Mouse (Mus musculus) cerebellum, postnatal 25 days (tissue): ENCODE data around the gene Nlk.
A peak's percentile ranks its signal among the peaks of the same experiment; 100 is the strongest.
"Not testable (repeated sequence)": the region's sequence is repeated elsewhere in the genome, so short reads cannot be mapped to it uniquely, and the experiment has no call there.

Experiments used
- DNase-seq, 2 experiments: peaks; one replicate each; pipeline ENCODE4 v3.0.0; 2021; ENCODE audit warnings: mixed read lengths in 2 of 2

Nlk gene

DNA sequence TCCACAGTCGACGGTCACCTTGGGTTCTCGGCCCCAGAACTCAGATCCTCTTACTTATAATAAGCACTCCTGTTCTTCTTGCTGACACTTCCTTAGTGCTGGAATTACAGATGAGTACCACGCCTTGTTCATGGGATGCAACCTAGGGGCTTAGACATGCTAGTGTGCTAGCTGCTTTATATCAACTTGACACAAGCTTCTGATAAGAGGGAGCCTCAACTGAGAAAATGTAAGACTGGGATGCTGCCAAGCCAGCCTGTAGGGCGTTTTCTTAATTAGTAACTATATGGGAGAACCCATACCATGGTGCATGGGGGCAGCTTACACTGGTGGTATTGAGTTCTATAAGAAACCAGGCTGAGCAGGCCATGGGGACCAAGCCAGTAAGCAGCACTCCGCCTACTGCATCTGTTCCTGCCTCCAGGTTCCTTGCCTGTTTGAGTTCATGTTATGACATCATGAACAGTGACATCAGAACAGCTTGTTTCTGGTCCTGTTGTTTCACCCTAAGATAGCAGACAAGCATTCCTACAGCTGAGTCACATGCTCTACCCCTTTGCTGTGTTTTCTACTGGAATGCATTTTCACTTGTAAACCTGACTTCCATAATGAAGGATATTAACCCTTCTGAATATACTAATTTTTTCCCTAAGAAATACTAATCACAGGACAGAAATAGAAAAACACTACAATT lies 102.8 kb downstream of the Nlk start:
- no peak for DNase-seq

DNA sequence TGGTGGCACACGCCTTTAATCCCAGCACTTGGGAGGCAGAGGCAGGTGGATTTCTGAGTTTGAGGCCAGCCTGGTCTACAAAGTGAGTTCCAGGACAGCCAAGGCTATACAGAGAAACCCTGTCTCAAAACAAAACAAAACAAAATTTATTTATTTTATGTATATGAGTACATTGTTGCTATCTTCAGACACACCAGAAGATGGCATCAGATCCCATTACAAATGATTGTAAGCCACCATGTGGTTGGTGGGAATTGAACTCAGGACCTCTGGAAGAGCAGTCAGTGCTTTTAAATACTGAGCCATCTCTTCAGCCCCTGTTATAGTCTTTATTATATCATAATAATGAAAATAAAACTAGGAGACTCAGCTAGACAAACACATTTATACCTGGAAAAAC lies 109.5 kb downstream of the Nlk start:
- not testable (repeated sequence) for DNase-seq

DNA sequence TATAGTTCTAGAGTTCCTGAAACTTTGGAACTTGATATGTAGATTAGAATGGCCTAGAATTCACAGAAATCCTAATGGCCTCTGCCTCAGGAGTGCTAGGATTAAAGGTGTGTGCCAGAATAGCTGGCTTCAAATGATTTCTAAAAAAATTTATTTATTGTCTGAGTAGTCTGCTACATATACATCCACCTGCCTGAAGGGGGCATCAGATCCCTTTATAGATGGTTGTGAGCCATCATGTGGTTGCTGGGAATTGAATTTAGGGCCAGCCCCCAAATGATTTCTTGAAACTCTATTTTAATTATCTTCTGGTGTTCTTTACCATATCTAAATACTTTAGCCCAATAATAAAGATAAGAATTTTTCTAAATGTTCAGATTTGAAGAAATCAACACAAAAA lies 111.1 kb downstream of the Nlk start:
- no peak for DNase-seq

DNA sequence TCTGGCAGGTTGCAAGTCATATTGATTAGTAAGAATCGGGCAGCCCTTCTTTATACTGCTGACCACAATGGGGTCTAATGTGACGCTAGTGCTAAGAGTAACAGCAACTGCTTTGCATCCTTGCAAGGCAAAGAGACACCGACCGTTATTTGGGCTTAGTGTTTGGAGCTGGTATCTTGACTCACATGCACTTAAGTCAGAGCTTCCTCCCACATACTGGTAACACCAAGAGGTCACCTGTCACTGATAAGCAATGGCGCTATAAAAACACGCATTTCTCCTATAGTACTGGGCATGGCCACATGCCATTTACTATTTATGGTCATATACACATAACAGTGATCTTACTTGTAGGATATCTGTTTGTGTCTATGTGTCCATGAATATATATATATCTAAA lies 114.3 kb downstream of the Nlk start:
- no peak for DNase-seq

DNA sequence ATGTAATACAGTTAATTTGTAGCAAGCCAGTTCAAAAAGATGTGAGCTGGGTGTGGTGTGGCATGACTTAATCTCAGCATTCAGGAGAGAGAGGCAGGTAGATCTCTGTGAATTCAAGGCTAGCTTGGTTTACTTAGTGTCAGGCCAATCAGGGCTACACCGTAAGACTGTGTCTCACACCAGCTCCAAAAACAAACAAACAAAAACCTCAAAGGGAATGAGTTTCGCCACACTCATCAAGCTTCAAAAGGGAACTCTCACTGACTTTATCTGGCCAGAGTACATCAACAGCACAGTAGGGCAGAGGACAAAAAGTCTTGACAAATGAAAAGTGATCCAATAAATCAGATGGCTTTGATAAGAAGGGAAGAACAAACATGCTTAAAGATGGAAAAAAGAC lies 122.2 kb downstream of the Nlk start:
- DNase-seq = no peak

DNA sequence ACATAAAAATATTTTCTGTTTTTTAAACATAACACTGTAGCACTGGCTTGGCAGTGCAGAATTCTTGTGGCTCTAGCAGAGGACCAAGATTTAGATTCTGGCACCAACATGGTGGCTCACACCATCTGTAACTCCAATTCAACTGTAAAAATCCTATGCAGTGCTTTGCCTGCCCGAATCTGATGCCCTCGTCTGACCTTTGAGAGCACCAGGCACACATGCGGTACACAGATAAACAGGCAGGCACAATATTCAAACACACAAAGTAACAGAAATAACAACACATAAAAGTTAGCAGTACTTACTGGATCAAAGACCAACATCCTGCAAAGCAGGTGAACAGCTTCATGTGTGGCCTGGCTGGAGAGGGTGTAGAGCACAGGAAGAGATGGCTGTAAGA lies 122.6 kb downstream of the Nlk start:
- no peak for DNase-seq

DNA sequence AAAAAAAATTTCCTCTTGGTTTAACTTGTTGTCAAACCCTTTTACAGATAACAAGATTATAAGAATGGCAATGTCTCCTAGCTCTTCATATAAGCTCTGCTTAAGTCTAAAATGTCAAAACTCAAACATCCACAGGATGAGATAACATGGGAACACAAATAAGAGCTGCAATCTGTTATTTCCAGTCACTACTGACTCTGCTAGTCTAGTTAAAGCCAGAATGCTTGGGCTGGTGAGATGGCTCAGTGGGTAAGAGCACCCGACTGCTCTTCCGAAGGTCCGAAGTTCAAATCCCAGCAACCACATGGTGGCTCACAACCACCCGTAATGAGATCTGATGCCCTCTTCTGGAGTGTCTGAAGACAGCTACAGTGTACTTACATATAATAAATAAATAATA lies 123.1 kb downstream of the Nlk start:
- not testable (repeated sequence) for DNase-seq

DNA sequence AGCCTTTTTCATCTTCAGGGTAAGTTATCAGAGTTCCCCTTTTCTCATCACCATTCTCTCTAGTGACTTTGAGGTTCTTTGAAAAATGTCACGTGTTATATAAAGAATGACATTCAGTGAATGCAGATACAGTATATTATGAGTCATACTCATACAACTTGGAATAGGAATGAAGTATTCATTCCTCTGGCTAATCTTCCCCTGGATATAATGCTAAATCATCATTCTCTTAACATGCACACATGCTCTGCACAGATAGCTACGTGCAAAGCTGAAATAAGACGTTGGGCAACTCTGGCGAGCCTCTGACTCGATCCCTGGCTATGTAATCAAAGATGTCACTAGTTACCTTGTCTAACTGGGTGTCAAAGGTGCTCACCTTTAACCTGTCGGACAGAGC lies 125.3 kb downstream of the Nlk start:
- DNase-seq = no peak

DNA sequence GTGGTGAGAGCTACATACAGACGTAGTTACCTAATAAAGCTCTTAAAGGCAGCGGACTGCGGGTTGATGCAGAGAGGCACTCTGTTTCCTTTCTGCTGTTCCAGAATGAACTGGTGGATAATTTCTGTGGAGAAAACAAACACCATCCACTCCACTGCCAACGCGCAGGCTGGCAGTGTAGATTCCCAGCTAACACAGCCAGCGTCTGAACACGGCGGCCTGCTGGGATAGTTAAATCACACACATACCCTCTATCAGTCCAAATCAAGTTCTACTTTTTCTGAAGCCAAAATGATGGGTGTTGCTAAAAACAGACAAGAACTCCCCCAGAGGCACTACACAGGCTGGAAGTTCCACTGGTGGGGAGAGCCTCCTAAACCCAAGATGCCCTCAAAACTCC lies 125.7 kb downstream of the Nlk start:
- DNase-seq = no peak

DNA sequence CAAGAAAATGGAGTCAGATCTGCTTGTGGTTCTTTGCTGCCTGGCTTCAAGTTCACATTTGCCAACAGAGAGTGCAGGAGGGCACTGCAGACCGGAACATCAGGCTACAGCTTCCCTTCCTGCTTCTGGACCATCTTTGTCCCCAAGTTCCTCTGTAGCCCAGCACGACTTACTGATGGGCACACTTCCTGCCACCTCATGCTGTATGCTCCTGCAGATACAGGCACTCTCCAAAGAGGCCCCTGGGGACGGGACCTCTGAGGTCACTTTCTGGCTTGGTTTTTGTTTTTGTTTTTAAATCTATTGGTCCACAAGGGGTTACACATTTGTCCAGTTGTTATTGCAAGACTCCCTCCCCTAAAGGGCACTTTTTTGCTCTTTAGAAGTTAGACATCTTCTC lies 127.4 kb downstream of the Nlk start:
- no peak for DNase-seq

DNA sequence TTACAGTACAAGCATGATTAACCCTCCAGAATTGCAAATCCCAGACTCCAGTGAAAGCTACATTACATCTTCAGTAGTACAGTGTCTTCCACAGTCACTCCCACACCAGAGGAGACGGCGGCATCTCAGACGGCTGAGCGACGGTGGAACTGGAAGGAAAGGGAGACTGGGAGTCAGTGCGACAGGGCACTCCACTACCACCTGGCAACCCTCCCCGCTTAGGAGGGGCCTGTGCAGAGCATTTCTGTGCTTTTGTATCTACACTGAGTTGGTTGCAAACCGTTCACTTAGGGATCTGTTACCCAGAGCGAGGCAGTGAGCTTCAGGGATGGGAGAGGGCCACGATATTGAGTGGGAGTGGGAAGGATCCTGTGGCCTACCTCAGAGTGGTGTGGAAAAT lies 128.3 kb downstream of the Nlk start:
- no peak for DNase-seq

DNA sequence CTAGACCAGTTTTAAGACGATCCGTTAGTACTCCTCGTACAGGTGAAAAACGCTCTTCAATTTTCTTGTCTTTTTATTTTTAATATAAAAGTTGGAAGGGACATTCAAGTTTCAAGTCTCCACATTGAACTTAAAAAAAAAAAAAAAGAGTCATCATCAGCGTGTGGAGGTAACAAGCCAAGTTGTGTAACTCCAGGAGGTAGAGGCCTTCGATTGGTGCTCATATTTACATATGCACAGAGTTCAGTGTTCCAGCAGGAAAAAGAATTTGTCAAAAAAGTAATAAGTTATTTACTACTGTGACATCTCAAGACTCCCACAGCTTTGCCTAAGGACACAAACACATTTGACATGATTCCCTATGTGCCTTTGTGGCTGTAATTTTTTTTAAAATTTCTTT lies 129.6 kb downstream of the Nlk start:
- no peak for DNase-seq

DNA sequence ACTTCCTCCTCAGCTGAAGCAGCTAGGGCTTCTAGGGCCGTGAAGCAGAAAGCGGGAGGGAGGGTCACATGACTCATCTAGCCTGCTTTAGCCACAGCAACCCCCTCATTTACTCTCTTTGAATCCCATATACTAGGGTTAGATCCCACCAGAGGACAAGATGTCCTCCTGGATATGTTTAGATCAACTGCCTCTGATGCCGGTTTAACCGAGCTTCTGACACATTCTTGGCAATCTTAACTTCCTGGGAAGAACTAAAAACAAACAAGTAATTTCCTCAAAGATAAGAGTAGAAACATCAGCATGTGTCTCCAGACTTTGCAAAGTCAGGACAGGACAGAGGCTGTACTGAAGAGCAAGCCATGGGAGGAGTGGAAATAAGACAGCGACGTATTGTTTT lies 130.4 kb downstream of the Nlk start:
- no peak for DNase-seq

DNA sequence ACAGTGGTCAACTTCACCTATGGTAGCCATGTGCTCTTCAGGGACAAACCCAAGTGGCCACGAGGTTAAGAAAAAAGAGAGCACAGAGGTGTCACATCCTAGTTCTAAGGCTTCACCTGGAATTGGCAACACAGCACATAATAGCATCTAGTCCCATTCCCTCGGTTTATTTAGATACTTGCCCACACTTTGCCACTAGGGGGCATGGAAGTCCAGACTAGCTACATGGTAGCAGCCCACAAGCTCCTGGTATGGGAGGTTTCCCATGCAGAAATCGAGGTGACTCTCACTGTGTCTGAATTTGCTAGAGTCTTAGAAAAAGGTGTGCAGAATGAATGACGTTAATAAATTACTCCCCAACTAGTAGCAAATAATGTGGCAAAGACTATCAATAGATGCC lies 136.7 kb downstream of the Nlk start:
- peak; percentile 63 to 84 for DNase-seq

DNA sequence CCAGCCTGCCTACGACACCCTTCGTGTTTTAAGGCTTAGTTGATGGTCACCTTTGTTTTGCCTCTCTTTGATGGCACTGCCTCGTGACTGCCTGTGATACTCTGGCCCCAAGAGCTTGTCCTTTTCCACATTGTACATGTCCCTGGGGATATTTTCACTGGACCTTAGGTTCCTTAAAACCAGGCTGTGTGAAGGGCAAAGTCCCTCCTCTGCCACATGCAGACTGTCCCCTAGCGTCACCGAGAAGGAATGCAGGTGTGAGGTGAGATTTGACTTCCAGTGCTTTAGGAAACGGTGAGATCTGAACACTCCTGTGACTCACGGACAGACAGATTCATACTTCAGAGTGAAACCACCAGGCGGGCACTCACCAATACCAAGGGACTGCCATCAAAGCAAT lies 139.9 kb downstream of the Nlk start:
- DNase-seq = peak in 1 of 2 experiments; percentile 35

DNA sequence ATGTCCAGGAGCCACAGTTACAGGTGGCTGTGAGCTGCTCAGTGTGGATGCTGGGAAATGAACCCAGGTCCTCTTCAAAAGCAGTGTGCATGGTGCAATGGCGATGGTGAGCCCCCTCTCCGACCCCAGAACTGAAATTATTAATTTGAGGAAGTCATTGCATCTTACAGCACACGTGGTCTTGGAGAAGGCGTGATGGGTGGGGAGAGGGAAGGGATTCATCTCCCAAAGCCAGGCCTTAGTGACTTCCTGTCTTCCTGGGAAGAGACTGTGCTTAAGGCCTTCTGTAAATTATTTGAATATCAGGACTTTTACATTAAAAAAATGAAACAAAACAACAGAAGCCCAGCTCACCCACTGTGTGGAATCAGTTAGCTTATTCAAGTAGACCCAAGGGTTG lies 141.1 kb downstream of the Nlk start:
- no peak for DNase-seq

DNA sequence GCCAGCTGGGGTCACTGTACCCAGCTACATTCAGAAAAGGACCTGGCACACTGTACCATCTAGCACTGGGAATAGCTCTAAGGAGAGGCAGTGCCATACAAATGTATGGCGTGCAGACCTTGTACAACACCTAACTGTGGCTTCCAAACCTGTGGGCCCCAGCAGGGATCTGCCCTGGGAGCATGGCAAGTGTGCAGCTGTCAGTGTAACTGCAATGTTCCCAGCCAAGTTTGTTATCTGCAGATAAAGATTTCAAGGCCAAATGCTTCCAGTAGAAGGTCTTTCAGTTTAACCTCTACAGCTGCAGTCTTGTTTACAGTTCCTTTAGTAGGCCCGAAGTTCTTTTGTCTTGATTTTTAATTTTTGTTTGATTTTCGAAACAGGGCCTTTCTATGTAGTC lies 141.6 kb downstream of the Nlk start:
- no peak for DNase-seq

DNA sequence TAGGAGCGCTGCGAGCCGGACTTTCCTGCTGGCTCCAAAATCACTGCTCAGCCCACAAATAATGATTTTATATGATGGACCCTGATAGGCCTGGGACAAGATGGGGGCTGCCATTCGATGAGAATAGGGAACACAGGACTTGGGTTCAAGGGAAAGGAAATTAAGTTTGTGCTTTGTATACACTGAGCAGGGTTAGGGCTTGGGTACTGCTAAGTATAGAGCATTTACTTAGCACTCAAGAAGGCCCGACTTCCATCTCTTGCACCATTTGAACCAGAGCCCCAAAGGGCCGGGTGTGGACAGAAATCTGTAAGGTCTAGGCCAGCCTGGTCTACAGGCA lies 146.1 kb downstream of the Nlk start:
- no peak for DNase-seq

DNA sequence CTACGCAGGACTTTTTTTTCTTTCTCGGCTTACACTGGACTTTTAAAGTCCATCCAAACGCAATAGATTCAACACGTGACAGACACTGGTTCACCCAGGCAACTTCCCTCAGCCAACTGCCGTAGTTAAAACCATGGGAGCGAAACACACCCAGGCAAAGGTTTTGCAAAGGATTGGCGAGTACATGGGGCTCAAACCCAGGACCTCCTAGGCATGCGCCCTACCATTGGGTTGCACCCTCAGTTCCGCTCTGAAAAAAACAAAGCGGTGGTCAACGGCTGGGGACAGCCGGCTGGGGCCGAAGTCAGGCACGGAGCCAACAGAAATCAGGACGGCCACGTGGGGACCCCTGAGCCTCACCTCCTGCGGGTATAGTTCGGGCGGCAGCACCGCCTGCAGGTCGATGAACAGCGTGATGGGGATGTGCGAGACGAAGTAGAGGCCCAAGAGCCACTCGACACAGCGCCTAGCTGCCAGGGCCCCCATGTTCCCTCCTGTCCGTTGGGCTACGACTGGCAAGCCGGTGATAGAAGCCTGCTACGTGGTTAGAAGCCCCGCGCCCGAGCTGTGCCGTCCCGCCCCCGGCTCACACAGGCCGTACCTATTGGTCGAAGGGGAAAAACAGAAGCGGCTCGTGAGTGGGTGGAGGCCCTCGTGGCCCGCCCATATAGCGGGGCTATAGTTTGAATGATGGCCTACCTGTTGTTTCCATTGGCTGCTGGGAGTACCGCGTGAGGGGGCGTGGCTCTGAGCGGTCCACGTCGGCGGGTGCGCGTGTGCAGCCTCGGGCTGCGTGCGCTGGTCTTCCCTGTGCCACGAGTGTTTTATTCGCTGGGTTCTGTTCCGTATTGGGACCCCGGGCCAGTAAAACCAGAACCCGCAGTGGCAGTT lies 146.8 kb downstream of the Nlk start, which contains the start of gene Tmem97:
Tmem97 (minus strand) TSS at position 610 of the 891 bp plus-strand sequence.
- DNase-seq = peak; percentile 94 to 97

DNA sequence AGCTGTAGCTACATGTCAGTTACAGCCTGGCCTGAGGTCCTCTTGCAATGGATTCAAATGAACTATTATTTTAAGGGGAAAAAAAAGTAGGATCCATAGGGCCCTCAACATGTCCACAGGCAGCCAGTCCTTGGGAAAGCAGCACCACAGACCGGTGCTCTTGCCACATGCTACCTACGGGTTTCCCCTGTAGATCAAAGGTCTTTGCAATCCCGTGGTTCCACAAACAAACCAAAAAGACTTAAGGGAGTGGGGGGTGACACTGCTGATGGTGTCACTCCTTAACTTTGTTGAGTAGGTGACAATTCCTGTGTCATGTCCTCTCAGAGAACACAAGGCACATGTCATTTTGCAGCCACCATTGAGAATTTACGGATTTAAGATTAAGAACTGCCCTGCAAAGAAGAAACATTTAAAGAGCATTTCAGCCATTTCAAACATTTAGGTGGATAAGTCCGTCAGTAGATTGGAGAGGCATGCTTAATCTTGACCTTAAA lies 147.6 kb downstream of the Nlk start:
- DNase-seq = no peak

DNA sequence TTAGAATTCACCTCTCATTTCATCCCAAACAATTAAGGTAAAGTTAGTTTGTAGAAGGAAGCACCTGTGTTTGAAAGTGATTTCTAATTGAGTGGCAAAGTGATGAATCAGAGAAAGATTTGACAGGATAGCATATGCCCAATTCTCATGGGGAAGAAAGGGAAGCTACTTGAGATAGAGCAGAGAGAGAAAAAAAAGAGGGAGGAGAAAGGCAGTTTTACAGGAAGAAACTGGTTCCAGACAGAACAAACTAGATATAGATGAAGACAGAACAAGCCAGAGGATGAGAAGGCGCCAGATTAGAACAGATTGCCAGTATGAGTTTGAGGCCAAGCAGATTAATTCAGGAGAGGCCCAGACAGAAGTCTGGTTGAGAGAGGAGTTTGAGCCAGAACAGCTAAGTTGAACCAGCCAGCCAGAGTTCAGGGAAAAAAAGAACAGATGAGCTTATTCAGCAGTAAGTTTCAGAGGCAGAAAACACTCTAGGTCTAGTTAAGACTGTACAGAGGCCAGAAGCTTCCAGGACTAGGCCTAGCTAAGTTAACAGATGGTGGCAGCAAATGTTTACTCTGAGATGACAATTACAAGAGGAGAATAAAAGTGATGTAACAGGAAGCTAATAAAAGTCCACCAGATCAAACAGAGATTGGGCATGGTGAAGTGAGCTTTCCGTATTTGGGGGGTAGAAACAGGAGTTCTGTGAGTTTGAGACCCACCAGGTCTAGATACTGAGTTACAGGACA lies 149.3 kb downstream of the Nlk start:
- DNase-seq = no peak

DNA sequence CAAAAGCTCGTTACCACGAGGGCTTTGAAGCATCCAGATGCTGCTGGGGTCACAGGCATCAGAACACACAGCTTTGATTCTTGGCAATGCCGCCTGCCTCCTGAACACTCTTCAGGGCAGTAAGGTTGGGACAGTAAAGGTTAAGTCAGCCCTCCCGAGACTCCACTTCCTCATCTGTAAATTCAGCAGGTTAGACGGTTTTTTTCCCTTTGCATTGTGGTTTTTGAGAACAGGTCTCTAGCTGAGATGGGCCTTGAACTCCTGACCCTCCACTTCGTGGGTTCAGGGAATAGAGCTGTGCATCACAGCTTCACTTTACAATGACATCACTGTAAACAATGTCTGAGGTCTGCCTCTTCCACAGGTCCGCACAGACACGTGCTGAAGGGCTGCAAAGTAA lies 152.0 kb downstream of the Nlk start:
- DNase-seq = no peak

DNA sequence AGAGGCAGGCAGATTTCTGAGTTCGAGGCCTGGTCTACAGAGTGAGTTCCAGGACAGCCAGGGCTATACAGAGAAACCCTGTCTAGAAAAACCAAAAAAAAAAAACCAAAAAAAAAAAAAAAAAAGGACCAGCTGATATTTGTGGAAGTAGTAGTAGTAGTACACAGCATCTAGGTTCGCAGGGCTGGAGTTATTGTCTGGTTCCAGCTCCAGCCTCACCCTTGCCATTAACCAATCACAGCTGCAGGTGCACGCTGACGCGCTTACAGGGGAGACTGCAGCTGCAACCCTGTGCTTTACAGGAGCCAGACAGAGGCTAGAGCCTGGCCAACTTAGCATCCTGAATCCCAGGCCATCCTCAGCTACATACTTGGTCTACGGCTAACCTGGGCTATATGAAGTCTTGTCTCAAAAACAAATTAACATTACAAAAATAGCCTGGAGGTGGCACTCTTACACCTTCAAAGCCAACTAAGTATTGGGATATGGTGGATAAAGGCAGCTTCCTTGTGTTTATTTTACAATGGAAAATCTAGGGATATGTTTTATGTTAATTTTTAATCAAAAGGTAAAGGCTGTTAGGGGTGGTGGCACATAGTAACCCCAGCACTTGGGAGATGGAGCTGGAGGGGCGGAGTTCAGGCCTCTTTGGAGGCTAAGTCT lies 152.6 kb downstream of the Nlk start:
- DNase-seq = no peak
